Mouse (Mus musculus): ENCODE results near the gene Me3.
"Not testable (repeated sequence)": the region's sequence is repeated elsewhere in the genome, so short reads cannot be mapped to it uniquely, and the experiment has no call there.

Gene Me3

DNA sequence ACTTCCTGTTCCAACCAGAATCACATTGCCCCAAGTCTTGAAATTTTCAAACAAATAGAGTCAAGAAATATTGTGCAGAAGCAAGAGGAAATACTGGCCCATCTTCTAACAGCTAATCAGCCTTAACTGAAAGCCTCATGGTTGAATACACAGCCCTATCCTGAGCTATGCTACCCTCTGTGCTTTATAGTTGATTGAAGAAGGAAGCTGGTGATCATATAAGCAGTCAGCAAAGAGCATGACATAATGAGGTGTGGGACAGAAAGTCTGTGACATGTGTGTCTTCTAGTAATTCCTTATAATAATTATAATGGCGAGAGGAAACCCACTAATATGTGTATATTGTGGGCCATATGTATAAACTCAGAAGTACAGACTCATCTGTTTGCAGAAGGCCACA is 95.4 kb downstream of the Me3 start:
- DNase-seq (ENCODE audit: low read depth in 1 of 2, low spot score in 2 of 2), result no peak

DNA sequence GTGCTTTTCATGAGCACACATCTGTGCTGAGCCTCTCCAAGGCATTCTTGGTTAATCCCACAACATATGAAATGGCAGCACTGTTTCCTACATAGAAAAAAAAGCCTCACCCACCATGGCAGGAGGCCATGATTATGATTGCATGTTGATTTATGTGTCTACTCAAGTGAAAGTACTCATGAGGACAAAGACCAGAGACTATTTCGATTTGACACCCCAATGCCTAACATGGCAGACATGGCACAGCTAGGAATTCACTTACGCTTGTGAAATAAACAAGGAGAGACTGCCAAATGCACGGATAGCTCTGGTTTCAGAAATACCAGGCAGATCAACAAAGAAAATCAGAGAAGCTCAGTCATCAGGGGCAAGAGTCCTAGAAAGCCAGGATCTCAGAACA is 96.2 kb downstream of the Me3 start:
- no peak for DNase-seq (ENCODE audit: low read depth in 1 of 2, low spot score in 2 of 2)

DNA sequence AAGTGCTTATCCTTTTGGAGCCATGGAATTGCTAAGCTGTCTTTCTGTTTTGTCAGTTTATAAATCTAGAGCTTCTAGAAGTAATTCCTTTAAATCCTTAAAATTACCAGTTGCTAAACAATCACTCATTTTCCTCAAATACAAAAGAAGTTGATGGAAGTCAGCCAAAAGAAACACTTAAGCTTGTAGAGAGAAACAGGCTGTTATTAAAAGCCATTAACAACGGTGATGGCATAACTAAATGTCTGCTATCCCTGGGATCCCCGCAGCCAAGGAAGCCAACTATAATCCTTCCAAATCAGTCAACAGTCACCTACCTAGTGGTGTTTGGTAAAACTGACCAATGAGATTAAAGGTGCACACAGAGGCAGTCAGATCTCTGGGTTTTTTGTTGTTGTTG is 98.3 kb downstream of the Me3 start:
- no peak for DNase-seq (ENCODE audit: low read depth in 1 of 2, low spot score in 2 of 2)

DNA sequence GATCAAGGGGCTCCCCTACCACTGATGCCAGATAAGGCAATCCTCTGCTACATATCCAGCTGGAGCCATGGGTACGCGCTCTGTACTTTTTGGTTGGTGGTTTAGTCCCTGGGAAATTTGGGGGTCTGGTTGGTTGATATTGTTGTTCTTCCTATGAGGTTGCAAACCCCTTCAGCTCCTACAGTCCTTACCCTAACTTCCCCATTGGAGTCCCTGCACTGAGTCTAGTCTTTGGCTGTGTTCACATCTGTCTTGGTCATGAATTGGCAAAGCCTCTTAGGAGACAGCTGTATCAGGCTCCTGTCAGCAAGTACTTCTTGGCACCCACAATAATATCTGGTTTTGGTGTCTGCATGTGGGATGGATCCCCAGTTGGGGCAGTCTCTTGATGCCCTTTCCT is 98.9 kb downstream of the Me3 start:
- DNase-seq (ENCODE audit: low read depth in 1 of 2, low spot score in 2 of 2), result not testable (repeated sequence)

DNA sequence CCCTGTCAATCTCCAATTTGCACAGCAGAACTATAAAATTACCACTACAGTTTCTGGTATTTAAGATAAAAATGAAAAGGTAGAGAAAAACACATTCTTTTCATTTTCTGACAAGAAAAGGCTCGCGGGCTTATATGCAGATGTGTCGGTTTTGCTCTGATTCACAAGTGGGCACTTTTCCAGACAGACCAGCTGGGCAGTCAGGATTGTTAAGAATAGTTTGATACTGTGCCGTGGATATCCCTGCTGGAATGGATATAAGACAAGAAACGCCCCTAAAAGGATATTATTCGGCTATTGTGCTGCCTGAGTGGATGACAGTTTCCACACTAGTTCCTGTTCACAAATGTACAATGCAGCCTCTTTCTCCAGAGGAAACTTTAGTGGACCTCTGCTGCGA is 116.2 kb downstream of the Me3 start:
- no peak for DNase-seq (ENCODE audit: low read depth in 1 of 2, low spot score in 2 of 2)

DNA sequence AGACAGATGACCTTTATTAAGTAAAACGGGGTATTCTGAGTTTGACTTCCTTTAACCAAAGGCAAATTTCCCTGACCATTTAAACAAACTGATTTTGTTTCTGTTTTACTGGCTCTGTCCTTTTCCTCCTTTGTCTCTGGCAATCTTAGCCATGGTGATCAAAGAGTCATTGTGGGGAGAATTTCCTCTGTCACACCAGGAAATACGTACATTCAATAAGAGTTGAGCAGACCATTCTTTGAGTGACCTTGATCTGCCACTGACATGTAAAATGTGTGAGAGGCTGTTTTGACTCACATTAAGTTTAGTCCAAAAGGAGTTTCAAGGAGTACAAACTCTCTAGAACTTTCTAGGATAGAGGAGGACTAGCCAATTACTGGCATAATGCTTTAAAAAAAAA is 117.0 kb downstream of the Me3 start:
- no peak for DNase-seq (ENCODE audit: low read depth in 1 of 2, low spot score in 2 of 2)

DNA sequence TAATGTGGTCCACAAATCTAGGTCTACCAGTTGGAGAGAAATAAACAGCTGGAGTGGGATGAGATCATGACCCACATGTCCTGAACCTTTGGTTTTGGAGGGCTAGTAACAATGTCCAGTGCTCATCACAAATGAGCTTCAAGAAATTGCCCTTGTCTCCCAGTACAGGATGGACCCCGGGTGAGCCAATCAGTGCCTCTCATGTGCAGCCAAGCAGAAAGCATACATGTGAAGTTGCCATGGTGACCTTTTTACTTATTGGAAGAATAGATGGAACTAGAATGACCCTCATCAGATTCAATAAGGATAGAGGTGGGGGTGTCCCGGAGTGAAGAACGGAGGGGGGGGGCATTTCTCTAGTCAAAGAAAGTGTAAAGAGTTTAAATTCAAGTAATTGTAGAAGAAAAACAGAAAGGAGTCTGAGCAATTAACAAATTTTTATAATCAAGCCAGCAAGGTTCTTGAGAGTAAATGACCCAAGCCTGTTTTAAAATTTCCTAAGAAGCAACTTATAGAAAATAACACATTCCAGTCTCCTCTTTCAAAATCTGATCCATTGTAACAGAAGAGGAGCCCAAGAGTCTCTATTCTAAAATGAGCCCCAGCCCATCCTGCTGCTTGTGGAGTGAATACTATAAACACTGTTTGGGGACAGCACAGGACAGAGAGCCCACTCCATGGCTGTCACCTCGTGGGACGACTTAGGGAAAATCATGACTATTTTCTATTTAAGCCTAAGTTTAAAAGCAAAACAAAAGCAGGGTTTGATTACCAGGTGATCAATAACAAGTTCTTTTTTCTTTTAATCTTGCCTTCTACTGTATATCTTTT is 134.7 kb downstream of the Me3 start:
- DNase-seq (ENCODE audit: low read depth in 1 of 2, low spot score in 2 of 2), result no peak

DNA sequence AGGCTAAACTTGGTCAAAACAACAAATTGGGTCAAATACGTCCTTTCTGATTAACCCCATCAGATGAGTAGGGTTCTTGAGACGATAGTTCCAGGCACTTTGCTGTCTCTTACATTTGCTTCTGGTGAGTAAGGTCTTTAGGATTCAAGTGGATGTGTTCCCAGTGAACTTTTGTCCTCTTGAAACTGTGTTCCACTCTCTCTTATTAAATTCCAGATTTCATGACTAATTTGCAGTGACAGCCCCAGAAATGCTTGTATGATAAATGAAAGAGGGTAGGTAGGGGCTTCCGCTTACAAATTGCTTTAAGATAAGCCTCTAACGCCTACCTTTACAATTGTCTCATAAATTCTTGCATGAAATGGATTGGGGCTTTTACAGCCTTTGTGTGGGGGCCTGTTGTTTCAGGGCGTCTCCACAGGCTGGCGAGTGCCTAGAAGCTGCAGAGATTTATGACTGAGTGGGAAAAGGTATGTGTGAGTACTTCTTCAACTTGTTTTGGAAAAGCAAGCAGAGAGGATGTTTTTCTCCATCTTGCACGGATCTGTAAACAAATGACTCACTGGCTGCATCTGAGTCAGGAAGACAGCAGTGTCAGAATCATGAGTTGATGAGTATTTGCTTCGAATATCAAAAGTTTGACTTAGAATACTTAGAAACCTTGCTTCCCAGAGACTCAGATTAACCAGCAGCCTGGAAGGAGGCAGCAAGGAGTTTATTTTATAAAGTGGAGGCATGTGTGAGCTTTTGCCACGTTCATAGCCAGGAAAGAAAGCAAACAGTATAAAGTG is 137.1 kb downstream of the Me3 start:
- no peak for DNase-seq (ENCODE audit: low read depth in 1 of 2, low spot score in 2 of 2)

DNA sequence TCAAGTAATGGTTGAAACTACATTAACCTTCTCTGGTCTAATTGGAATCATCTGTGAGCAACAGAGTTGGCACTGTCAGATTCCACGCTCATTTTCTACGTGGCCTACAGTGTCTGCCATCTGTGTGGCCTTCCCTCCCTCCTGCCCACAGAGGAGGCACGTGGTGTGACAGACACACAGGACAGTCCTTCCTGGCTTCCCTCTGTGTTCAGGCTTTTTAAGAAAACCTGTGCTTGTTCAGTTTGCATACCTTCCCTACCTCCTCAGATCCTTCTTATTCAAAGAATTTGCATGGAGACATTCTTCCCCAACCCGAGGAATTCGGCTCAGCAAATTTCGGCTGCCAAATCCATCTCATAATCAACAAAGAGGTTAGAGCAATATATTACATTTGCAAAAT is 137.8 kb downstream of the Me3 start:
- no peak for DNase-seq (ENCODE audit: low read depth in 1 of 2, low spot score in 2 of 2)

DNA sequence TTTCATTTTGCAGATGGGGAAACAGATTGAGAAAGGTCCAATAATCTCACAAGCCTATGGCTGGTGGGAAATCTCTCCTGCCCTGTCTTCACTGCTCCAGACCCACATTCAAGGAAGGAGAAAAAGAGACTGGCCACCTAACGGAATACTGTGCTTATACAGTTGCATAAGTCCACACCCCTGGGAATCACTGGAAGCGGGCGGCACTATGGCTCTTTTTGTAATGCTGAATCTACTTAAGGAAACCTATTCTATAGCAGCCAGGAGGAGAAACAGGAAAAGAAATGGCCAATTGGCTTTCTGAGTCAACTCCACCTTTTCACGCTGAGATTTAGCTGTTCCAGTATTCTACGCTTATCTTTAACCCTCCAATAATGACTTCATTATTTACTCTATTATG is 140.7 kb downstream of the Me3 start:
- DNase-seq (ENCODE audit: low read depth in 1 of 2, low spot score in 2 of 2), result no peak

DNA sequence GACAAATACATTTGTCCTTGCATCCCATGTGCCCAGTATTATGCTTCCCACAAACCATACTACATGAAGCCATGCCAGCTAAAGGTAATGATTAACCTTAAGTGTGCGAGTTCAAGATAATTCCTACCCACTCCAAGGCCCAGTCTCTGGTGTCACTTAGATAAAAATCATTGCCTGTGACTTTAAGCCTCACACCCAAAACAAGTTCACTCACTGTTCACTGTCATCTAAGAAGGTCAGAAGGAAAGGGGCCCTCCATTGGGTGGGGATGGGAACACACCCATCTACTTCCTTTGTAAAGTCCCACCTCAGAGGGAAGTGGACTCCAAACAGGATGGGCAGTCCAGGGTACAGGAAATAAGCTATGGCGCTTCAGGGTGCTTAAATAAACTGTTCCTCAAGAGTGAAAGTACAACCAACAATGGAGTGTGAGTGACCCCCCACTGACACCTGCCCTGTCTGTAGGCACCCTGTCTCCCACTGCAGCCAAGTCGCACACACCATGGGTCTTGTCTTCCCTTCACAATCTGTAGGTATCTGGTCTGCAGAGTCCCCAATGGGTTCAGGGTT is 141.2 kb downstream of the Me3 start:
- no peak for DNase-seq (ENCODE audit: low read depth in 1 of 2, low spot score in 2 of 2)

DNA sequence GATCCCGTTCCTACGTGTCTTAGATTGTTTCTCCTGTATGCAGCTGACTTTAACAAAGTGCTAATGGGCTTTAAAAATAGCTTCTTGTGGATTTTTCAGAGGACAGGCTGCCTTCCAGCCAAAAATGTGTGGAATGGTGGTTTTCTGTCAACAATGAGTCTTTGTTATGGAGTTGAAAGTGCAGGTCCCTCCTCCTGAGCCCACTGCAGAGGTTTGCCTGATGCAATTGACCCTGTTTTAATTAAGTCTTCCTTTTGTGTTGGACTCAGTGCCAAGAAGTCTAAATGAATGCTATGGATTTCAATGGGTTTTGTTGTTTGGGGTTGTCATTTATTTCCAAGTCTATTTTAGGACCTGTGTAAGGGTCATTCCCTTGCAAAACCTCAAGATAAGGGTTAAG is 141.7 kb downstream of the Me3 start:
- no peak for DNase-seq (ENCODE audit: low read depth in 1 of 2, low spot score in 2 of 2)

DNA sequence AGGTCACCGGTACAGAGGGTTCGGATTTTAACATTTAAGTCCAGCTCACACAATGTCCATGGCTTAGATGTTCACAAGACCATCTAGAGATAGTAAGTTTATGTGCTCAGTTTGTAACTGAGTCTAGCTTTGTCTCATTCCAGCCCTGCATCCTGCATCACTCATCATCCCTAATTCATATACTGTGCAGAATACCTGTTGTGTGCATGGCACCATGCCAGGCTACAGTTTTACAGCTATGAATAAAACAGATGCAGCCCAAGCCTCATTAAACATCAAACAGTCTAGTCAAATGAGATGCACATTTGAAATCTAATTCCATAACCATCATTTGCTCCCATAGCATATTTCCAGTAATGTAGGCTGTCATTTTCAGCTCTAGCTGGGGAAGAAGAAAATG is 143.7 kb downstream of the Me3 start:
- no peak for DNase-seq (ENCODE audit: low read depth in 1 of 2, low spot score in 2 of 2)

DNA sequence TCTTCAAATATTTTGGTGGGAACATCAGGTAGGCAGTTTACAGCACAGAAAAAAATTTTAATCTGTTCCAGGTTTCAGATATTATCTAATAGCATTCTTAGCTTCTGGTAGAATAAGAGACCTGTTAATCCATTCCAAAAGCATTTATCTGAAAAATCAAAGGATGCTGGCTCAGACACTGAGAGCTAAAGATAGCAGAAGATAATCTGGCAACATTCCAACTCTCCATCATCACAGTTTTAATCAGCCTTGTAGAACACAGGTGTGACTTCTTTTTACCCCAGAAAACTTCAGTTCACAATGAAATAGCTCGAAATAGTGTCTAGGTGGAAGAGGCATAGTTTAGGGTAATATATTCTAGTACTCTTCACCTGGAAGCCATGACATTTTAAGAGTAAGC is 149.2 kb downstream of the Me3 start:
- DNase-seq (ENCODE audit: low read depth in 1 of 2, low spot score in 2 of 2), result no peak

DNA sequence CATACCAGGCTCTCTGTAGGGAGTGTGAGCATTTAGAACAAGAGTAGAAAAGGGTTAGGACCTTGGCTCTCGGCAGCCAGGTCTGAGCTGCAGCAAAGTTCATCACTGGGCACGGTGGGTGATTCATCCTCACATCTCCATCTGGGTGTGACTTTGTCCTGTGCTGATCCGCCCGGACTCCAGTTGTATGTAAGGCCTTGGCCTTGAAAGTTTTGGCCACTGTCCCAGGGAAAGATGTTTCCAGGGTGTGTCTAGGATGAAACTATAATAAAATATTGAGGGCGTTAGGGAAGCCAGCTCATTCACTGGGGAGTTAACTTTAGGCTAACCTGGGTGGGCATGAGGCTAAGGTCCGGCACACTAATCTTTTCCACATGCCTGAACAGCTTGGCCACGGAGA is 155.5 kb downstream of the Me3 start:
- no peak for DNase-seq (ENCODE audit: low read depth in 1 of 2, low spot score in 2 of 2)

DNA sequence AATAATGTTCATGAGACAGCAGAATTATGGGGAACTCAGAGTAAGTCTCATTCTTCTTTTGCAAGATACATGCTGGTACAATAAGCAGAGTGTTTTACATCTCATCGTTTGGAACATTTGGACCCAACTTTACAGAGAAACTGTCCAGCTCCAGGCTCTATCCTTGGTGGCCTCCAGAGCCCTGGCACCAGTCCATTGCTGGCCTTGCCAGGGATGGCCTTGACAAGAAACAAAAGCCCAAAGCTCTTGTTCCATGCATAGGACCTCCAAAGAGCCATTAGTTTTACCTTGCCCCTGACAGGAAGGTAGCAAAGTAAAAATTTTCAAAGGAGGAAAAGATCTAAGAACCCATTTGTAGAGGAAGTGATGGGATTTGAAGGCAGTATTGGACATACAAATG is 160.4 kb downstream of the Me3 start:
- DNase-seq (ENCODE audit: low read depth in 1 of 2, low spot score in 2 of 2), result no peak

DNA sequence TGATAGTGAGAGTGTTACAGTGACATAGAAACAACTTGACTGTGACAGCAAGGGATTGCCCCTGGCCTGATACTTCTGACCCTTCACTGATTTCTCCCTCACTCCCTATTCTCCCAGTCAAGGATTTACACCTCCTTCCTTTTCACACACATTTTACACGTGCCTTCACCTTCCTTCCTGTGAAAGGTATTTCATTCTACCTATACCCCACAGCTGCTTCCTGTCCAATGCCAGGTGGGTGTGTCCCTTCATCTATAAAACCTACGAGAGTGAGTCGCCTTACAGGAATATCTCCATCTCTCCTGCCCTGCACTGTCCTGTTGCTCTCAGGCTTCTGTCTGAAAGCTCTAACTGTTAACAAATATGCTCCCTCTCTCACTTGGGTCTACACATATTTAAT is 163.2 kb downstream of the Me3 start:
- no peak for DNase-seq (ENCODE audit: low read depth in 1 of 2, low spot score in 2 of 2)

DNA sequence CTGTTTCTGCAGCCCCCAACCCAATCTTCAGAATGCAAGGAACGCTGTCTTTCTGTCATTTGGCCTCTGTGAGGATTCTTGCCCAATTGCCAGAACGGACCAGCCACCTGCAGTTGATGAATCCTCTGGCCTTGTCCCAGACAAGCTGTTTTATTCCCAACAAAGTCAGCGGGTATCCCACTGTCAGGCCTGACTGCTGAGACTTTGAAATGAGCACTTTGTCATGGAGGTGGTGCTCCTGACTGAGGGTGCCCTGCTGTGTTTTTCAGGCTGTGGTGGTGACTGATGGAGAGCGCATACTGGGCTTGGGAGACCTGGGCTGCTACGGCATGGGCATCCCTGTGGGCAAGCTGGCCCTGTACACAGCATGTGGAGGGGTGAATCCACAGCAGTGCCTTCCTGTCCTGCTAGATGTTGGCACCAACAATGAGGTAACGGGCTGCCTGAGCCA is 164.2 kb downstream of the Me3 start:
- DNase-seq (ENCODE audit: low read depth in 1 of 2, low spot score in 2 of 2), result no peak

DNA sequence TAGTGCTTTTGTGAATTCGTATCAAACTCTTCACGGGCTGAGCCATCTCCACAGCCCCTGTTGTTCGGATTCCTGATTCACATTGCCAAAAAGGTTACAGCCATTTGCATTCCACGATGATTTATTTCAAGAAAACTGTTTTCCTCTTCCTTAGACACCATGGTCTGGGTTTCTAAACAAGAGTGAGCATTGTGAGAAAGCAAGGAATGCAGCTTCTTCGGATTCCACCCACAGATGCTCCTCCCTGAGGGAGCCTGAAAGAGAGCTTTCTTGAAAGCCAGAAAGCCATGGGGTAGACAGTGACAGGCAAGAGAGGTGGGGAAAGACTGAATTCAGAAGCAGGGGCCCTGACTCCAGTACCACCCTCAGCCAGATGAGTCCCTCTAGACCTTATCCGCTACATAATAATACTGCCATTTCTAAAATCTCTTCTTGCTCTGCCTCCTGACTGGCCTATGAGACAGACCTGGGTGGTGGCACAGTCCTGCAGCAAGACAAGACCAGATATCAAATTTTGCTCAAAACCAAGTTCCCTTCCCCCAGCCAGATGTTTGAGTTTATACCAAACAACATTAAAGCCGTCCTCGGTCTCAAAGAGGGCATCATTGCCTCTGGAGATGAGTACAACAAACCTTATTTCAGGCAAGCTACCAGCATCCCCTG is 166.3 kb downstream of the Me3 start:
- no peak for DNase-seq (ENCODE audit: low read depth in 1 of 2, low spot score in 2 of 2)

DNA sequence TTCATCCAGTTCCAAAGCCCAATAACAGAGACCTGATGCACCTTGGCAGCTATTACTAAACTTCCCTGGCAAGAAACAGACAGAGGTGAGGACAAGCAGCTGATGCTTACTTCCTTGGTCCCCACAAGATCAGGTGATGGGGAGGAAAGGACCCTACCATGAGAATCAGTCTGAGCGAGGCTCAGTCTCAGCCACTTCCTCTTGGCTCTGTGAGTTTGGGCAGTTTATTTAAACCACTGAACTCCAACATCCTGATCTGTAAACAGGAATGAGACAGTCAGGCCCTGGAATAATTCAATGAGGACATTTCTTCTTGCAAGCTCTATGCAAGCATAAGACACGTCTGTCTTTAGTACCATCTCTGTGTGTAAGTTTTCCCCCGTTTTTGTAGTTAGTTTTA is 170.3 kb downstream of the Me3 start:
- DNase-seq (ENCODE audit: low read depth in 1 of 2, low spot score in 2 of 2), result no peak

DNA sequence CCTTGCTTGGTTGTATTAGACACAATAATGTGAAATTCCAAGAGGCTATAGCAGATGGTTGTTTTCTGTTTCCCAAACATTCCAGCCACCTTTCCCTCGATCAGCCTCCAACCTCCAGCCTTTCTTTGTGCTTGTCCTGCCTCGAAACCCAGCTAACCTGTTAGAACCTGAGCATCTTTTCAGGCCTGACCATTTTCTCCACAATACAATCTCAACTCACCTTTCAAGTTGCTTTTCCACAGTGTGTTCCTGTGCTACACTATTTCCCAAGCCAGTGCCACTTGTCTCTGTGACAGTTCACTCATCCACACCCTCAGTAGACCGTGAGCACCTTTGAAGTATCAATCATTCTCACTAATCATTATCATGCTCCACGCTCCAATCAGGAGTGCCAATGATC is 171.8 kb downstream of the Me3 start:
- DNase-seq (ENCODE audit: low read depth in 1 of 2, low spot score in 2 of 2), result no peak

DNA sequence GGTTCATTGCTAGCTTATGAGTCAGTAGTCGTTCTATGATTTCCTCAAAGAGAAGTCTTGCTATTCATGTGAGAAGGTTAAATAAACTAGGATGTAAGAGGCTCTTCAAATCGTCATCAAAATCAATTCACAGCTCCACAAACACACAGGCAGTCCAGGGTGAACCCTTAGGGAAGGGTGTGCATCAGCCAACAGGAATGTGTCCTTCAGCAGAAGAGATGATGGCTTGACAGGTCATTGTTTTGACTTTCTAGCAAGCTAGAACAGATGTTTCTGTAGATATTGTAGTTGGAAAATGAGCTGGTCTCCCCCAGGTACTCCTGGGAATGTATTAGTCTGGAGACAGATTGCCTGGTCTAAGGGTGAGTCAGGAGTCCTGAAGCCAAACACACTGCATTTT is 177.2 kb downstream of the Me3 start:
- no peak for DNase-seq (ENCODE audit: low read depth in 1 of 2, low spot score in 2 of 2)
